Mouse (Mus musculus) MEL (cell line): Measurements from ENCODE around the gene Nfatc4.

Experiments used
- CHD1 ChIP-seq: IDR thresholded peaks from 2 replicates; pipeline ENCODE4 v1.6.1; 2012; ENCODE audit warnings: low read depth, mild to moderate bottlenecking, inconsistent platforms, low read length, improper control_type of control experiment
- CTCF ChIP-seq, 3 experiments: IDR thresholded peaks in 2 of 3; conservative IDR thresholded peaks in 1 of 3; 2 replicates each; pipeline ENCODE4 v1.5.1; 2011 to 2012; ENCODE audit warnings: low read length in 3 of 3, low read depth in 2 of 3, mild to moderate bottlenecking in 2 of 3, improper control_type of control experiment in 1 of 3, inconsistent platforms in 1 of 3, mixed read lengths in 1 of 3, moderate library complexity in 1 of 3; ENCODE audit not compliant: control insufficient read depth in 1 of 3, insufficient read depth in 1 of 3, poor library complexity in 1 of 3, severe bottlenecking in 1 of 3
- ETS1 ChIP-seq: IDR thresholded peaks from 2 replicates; pipeline ENCODE4 v1.6.1; 2012; ENCODE audit warnings: low read depth, mild to moderate bottlenecking, inconsistent platforms, low read length, improper control_type of control experiment, moderate library complexity
- MAX ChIP-seq: IDR thresholded peaks from 2 replicates; pipeline ENCODE4 v1.6.1; 2011; ENCODE audit warnings: low read length, improper control_type of control experiment
- POLR2AphosphoS2 ChIP-seq: IDR thresholded peaks from 2 replicates; pipeline ENCODE4 v1.6.1; 2011; ENCODE audit warnings: low read length, improper control_type of control experiment
- RAD21 ChIP-seq: IDR thresholded peaks from 2 replicates; pipeline ENCODE4 v1.6.1; 2011; ENCODE audit warnings: mild to moderate bottlenecking, low read depth, low read length, improper control_type of control experiment
- TBP ChIP-seq: IDR thresholded peaks from 2 replicates; pipeline ENCODE4 v1.8.0; 2011; ENCODE audit warnings: low read depth, low read length, improper control_type of control experiment
- USF2 ChIP-seq, 2 experiments: IDR thresholded peaks; 2 replicates each; pipeline ENCODE4 v1.6.1; 2011 to 2012; ENCODE audit warnings: improper control_type of control experiment in 2 of 2, low read length in 2 of 2, borderline replicate concordance in 1 of 2, inconsistent platforms in 1 of 2, low read depth in 1 of 2, mild to moderate bottlenecking in 1 of 2; ENCODE audit not compliant: insufficient read depth in 1 of 2

- TF ChIP-seq CTCF (IDR thresholded peaks at IDR 0.05 in 2 of 3, conservative IDR thresholded peaks at IDR 0.05 in 1 of 3; ENCODE audit: control insufficient read depth in 1 of 3, insufficient read depth in 1 of 3, low read depth in 2 of 3, low read length in 3 of 3, poor library complexity in 1 of 3, severe bottlenecking in 1 of 3) (no peak), USF2 (IDR thresholded peaks at IDR 0.05; ENCODE audit: borderline replicate concordance in 1 of 2, insufficient read depth in 1 of 2, low read depth in 1 of 2, low read length in 2 of 2) (no peak), CHD1 (no peak), TBP (no peak), ETS1 (no peak), MAX (no peak), RAD21 (no peak), POLR2AphosphoS2 (no peak)
These were observed 42.2 kb upstream of the Nfatc4 start for GRCm38 (mm10) chr14:55780736-55781135.
